Mouse (Mus musculus) stomach, embryonic 16.5 days (tissue): ENCODE data around the gene Nln. TPM values are rescaled to one million over a fixed set of nuclear protein-coding genes. Genes with fewer than 3 reads are reported as not detected.

Experiments used
- ATAC-seq: fragments of 200-750 bp; cut with Nextera tagmentation; 2 replicates; pipeline ENCODE4 v1.8.0; 2017; ENCODE audit warnings: moderate number of reproducible peaks, moderate TSS enrichment; ENCODE audit not compliant: insufficient read depth, low FRiP score
- H3K27ac ChIP-seq: fragments of 300-500 bp; sonication (generic); 2 replicates; pipeline ENCODE4 v1.5.1; 2014; ENCODE audit warnings: low read length
- H3K27me3 ChIP-seq: fragments of 300-500 bp; sonication (generic); 2 replicates; pipeline ENCODE4 v1.6.1; 2014; ENCODE audit warnings: low read length, control low read depth, mixed read lengths; ENCODE audit not compliant: control insufficient read depth, insufficient read depth
- H3K36me3 ChIP-seq: fragments of 300-500 bp; sonication (generic); 2 replicates; pipeline ENCODE4 v1.6.1; 2014; ENCODE audit warnings: low read length; ENCODE audit not compliant: control insufficient read depth, insufficient read depth
- H3K4me1 ChIP-seq: fragments of 300-500 bp; sonication (generic); 2 replicates; pipeline ENCODE4 v1.6.1; 2014; ENCODE audit warnings: low read length, control low read depth, mixed read lengths; ENCODE audit not compliant: control insufficient read depth, insufficient read depth
- H3K4me2 ChIP-seq: fragments of 300-500 bp; sonication (generic); 2 replicates; pipeline ENCODE4 v1.6.1; 2014; ENCODE audit warnings: low read depth, low read length, mixed read lengths
- H3K4me3 ChIP-seq: fragments of 300-500 bp; sonication (generic); replicated peaks from 2 replicates; pipeline ENCODE4 v1.5.1; 2014; ENCODE audit warnings: mild to moderate bottlenecking, low read length
- H3K9ac ChIP-seq: fragments of 300-500 bp; sonication (generic); 2 replicates; pipeline ENCODE4 v1.6.1; 2014; ENCODE audit warnings: low read length
- H3K9me3 ChIP-seq: fragments of 300-500 bp; sonication (generic); replicated peaks from 2 replicates; pipeline ENCODE4 v1.6.1; 2016; ENCODE audit warnings: low read length, control low read depth; ENCODE audit not compliant: control insufficient read depth
- WGBS: fragments of 180-500 bp; shearing (Covaris S2); extraction: QIAGEN DNeasy Blood & Tissue Kit; methylation state at CpG from one replicate; pipeline ENCODE4 v1.1.7; 2014; 5-methylcytosine and 5-hydroxymethylcytosine counted together
- polyA plus RNA-seq: library from polyadenylated mRNA; unstranded; fragments of >200 nt; fragmentation: Nextera tagmentation; extraction: Ambion mirVana; gene quantifications from 2 replicates; pipeline ENCODE4 v1.2.1, GENCODE M21; 2015

The Nln gene
- polyA plus RNA-seq, result 22.7 and 23.6 TPM in 2 replicates

GRCm38 (mm10) chr13:104109288-104109815 is at the start of gene Nln, which contains the start of gene Sgtb:
TSS of gene Nln (minus strand) at chr13:104109614.
TSS of gene Sgtb (plus strand) at chr13:104109741.
- Histone ChIP-seq H3K27ac (peak within 1 kb of the TSS; percentile 76), H3K9me3 (peaks cover 2% of the 10 kb centered on the region), H3K4me2 (peak within 1 kb of the TSS; percentile 97), H3K36me3 (no peaks in the 10 kb centered on the region; the same call in 1 of the 2 replicates), H3K4me3 (peak within 1 kb of the TSS; percentile 77), H3K9ac (peak within 1 kb of the TSS; percentile 83), H3K27me3 (no peaks in the 10 kb centered on the region), H3K4me1 (peaks cover 3% of the 10 kb centered on the region; the same call in 1 of the 2 replicates)
- 0% methylated on average over 37 of the region's 44 CpGs for WGBS
- peak; percentile 98 for ATAC-seq

GRCm38 (mm10) chr13:104155686-104156085 is 46.3 kb upstream of the Nln start:
- ATAC-seq, result no peak
- Histone ChIP-seq H3K9me3 (no peaks in the 10 kb centered on the region), H3K4me3 (no peak overlapping the region), H3K4me2 (no peak overlapping the region), H3K27me3 (no peaks in the 10 kb centered on the region), H3K27ac (no peak overlapping the region), H3K36me3 (peaks cover 21% of the 10 kb centered on the region; the same call in 1 of the 2 replicates), H3K4me1 (no peaks in the 10 kb centered on the region), H3K9ac (no peak overlapping the region)
- WGBS, result 67% methylated on average over 1 of the region's 1 CpGs

GRCm38 (mm10) chr13:104155106-104155505 is 45.7 kb upstream of the Nln start:
- WGBS, result 85% methylated on average over 7 of the region's 7 CpGs
- Histone ChIP-seq H3K9ac (no peak overlapping the region), H3K27ac (no peak overlapping the region), H3K4me2 (no peak overlapping the region), H3K27me3 (no peaks in the 10 kb centered on the region), H3K4me1 (no peaks in the 10 kb centered on the region), H3K36me3 (peaks cover 19% of the 10 kb centered on the region; the same call in 1 of the 2 replicates), H3K4me3 (no peak overlapping the region), H3K9me3 (no peaks in the 10 kb centered on the region)
- no peak for ATAC-seq

- H3K9me3 ChIP-seq, result no peaks in the 10 kb centered on the region
- H3K4me1 ChIP-seq, result no peaks in the 10 kb centered on the region
- no peaks in the 10 kb centered on the region for H3K27me3 ChIP-seq
- H3K4me2 ChIP-seq, result no peak overlapping the region
- H3K36me3 ChIP-seq, result peaks cover 16% of the 10 kb centered on the region
- H3K27ac ChIP-seq, result no peak overlapping the region
- no peak overlapping the region for H3K9ac ChIP-seq
- no peak overlapping the region for H3K4me3 ChIP-seq
- ATAC-seq, result no peak
- 89% methylated on average over 5 of the region's 5 CpGs for WGBS
These were observed 44.8 kb upstream of the Nln start for GRCm38 (mm10) chr13:104154180-104154579.

- 88% methylated on average over 3 of the region's 3 CpGs for WGBS
- Histone ChIP-seq H3K9ac (no peak overlapping the region), H3K4me2 (no peak overlapping the region), H3K9me3 (no peaks in the 10 kb centered on the region), H3K27ac (no peak overlapping the region), H3K27me3 (no peaks in the 10 kb centered on the region), H3K36me3 (peaks cover 30% of the 10 kb centered on the region), H3K4me1 (no peaks in the 10 kb centered on the region), H3K4me3 (no peak overlapping the region)
- no peak for ATAC-seq
These were observed 36.2 kb upstream of the Nln start for GRCm38 (mm10) chr13:104145646-104146045.

GRCm38 (mm10) chr13:104144871-104145270 is 35.5 kb upstream of the Nln start:
- H3K4me2 ChIP-seq, result no peak overlapping the region
- H3K36me3 ChIP-seq, result peaks cover 27% of the 10 kb centered on the region
- no peaks in the 10 kb centered on the region for H3K9me3 ChIP-seq

GRCm38 (mm10) chr13:104139369-104140209 is 30.2 kb upstream of the Nln start:
- Histone ChIP-seq H3K27me3 (no peaks in the 10 kb centered on the region), H3K4me1 (no peaks in the 10 kb centered on the region), H3K4me2 (peak overlapping the region; percentile 44; the same call in 1 of the 2 replicates), H3K27ac (peak overlapping the region; percentile 18; the same call in 1 of the 2 replicates), H3K9ac (no peak overlapping the region), H3K4me3 (peak overlapping the region; percentile 24; the same call in 1 of the 2 replicates), H3K36me3 (0 out of 2 replicates have a peak, but pooled peaks cover 12% of the 10 kb centered on the region), H3K9me3 (no peaks in the 10 kb centered on the region)
- 28% methylated on average over 13 of the region's 13 CpGs for WGBS
- peak; percentile 44; the same call in 1 of the 2 replicates for ATAC-seq

More at GRCm38 (mm10) chr13:104144871-104145270, 35.5 kb upstream of the Nln start:
- WGBS, result 76% methylated on average over 9 of the region's 9 CpGs
- Histone ChIP-seq H3K9ac (no peak overlapping the region), H3K4me3 (no peak overlapping the region), H3K27me3 (no peaks in the 10 kb centered on the region), H3K27ac (no peak overlapping the region), H3K4me1 (no peaks in the 10 kb centered on the region)
- no peak for ATAC-seq

GRCm38 (mm10) chr13:104134510-104135085 is 25.2 kb upstream of the Nln start:
- H3K9me3 ChIP-seq, result no peaks in the 10 kb centered on the region
- no peak overlapping the region for H3K27ac ChIP-seq
- H3K4me1 ChIP-seq, result no peaks in the 10 kb centered on the region
- H3K27me3 ChIP-seq, result no peaks in the 10 kb centered on the region
- ATAC-seq, result no peak
- no peak overlapping the region for H3K4me2 ChIP-seq
- H3K9ac ChIP-seq, result no peak overlapping the region
- H3K36me3 ChIP-seq, result no peaks in the 10 kb centered on the region
- H3K4me3 ChIP-seq, result no peak overlapping the region
- WGBS, result 78% methylated on average over 4 of the region's 4 CpGs

GRCm38 (mm10) chr13:104132561-104132960 is 23.1 kb upstream of the Nln start:
- no peak for ATAC-seq
- 81% methylated on average over 2 of the region's 2 CpGs for WGBS
- H3K9ac ChIP-seq, result no peak overlapping the region
- no peak overlapping the region for H3K4me2 ChIP-seq
- H3K4me1 ChIP-seq, result no peaks in the 10 kb centered on the region
- no peaks in the 10 kb centered on the region for H3K9me3 ChIP-seq
- H3K27ac ChIP-seq, result no peak overlapping the region
- no peaks in the 10 kb centered on the region for H3K36me3 ChIP-seq
- H3K4me3 ChIP-seq, result no peak overlapping the region
- no peaks in the 10 kb centered on the region for H3K27me3 ChIP-seq
